ENCODE assay signal across 31 mouse cellular contexts in the genomic region with DNA sequence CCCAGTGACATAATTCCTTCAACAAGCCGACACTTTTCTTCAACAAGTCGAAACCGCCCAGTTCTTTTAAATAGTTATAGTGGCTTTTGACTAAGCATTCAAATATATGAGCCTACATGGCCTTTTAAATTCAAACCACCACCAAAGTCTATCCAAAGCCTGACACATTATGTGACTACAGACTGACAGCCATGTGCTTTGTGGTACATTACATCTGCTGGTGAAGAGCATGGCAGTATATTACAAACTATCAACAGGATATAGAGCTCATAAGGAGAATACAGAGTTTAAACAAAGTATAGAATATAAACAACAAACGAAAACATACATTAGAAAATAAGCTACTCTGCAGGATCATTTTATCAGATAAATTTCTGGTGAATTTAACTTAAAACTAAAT.
"Had no signal": no experiment of that assay in that cellular context is flagged by ENCODE, and none has a peak within 500 bp of the region (broad histone marks: within the 10 kb centered on the region; RNA-seq: fewer than 3 reads in every experiment).

No protein-coding gene starts in this region.

- H3K4me1 ChIP-seq: limb, embryonic 10.5 days; limb, embryonic 12.5 days; limb, embryonic 13.5 days; limb, embryonic 15.5 days; liver, embryonic 12.5 days; liver, embryonic 13.5 days; liver, embryonic 15.5 days; lung, embryonic 15.5 days; megakaryocyte, embryonic 14.5 days; midbrain, embryonic 10.5 days; midbrain, embryonic 12.5 days; midbrain, embryonic 13.5 days; midbrain, embryonic 15.5 days; neural tube, embryonic 12.5 days had no signal

- H3K9ac ChIP-seq: limb, embryonic 12.5 days; limb, embryonic 13.5 days; limb, embryonic 15.5 days; liver, embryonic 12.5 days; liver, embryonic 13.5 days; liver, embryonic 14.5 days; liver, embryonic 15.5 days; liver, postnatal 0 days; lung, embryonic 15.5 days; midbrain, embryonic 12.5 days; midbrain, embryonic 13.5 days; midbrain, embryonic 15.5 days; neural tube, embryonic 12.5 days had no signal

- H3K4me3 ChIP-seq: left cerebral cortex, adult 2 months; limb, embryonic 10.5 days; limb, embryonic 12.5 days; limb, embryonic 13.5 days; limb, embryonic 15.5 days; liver, embryonic 12.5 days; liver, embryonic 13.5 days; liver, embryonic 15.5 days; lung, embryonic 15.5 days; megakaryocyte, embryonic 14.5 days; midbrain, embryonic 10.5 days; midbrain, embryonic 12.5 days; midbrain, embryonic 13.5 days; midbrain, embryonic 15.5 days; myocyte; neural tube, embryonic 12.5 days had no signal

- ATAC-seq: liver, embryonic 12.5 days; liver, postnatal 0 days; lung, postnatal 0 days; midbrain, embryonic 13.5 days; midbrain, embryonic 15.5 days; midbrain, embryonic 16.5 days had no signal

- H3K27ac ChIP-seq: left cerebral cortex, adult 2 months; limb, embryonic 10.5 days; limb, embryonic 12.5 days; limb, embryonic 13.5 days; limb, embryonic 15.5 days; liver, embryonic 12.5 days; liver, embryonic 13.5 days; liver, embryonic 14.5 days; liver, embryonic 15.5 days; lung, embryonic 15.5 days; macrophage; midbrain, embryonic 10.5 days; midbrain, embryonic 12.5 days; midbrain, embryonic 13.5 days; midbrain, embryonic 15.5 days; neural tube, embryonic 12.5 days had no signal

- H3K4me2 ChIP-seq: limb, embryonic 12.5 days; limb, embryonic 13.5 days; limb, embryonic 15.5 days; liver, embryonic 11.5 days; liver, embryonic 12.5 days; liver, embryonic 13.5 days; liver, embryonic 15.5 days; lung, embryonic 15.5 days; midbrain, embryonic 11.5 days; midbrain, embryonic 12.5 days; midbrain, embryonic 13.5 days; midbrain, embryonic 15.5 days; neural tube, embryonic 12.5 days had no signal

- H3K36me3 ChIP-seq: limb, embryonic 10.5 days; limb, embryonic 12.5 days; limb, embryonic 13.5 days; limb, embryonic 15.5 days; liver, embryonic 12.5 days; liver, embryonic 13.5 days; liver, embryonic 15.5 days; lung, embryonic 15.5 days; midbrain, embryonic 10.5 days; midbrain, embryonic 12.5 days; midbrain, embryonic 13.5 days; midbrain, embryonic 15.5 days; neural tube, embryonic 12.5 days had no signal

- H3K27me3 ChIP-seq: limb, embryonic 12.5 days; limb, embryonic 13.5 days; limb, embryonic 15.5 days; liver, embryonic 12.5 days; liver, embryonic 13.5 days; liver, embryonic 15.5 days; lung, embryonic 15.5 days; megakaryocyte, embryonic 14.5 days; midbrain, embryonic 12.5 days; midbrain, embryonic 13.5 days; midbrain, embryonic 15.5 days; neural tube, embryonic 12.5 days had no signal

- DNase-seq: left cerebral cortex, postnatal 4 days; liver; liver, embryonic 13.5 days; liver, postnatal 0 days; lung, adult 18-20 months; lung, adult 2 months; lung, postnatal 10 days; lung, postnatal 14 days; lung, postnatal 4 days; midbrain, embryonic 14.5 days had no signal

- H3K9me3 ChIP-seq: limb, embryonic 10.5 days; limb, embryonic 12.5 days; limb, embryonic 13.5 days; limb, embryonic 15.5 days; liver, embryonic 12.5 days; liver, embryonic 13.5 days; liver, embryonic 15.5 days; lung, embryonic 15.5 days; megakaryocyte, embryonic 14.5 days; midbrain, embryonic 10.5 days; midbrain, embryonic 12.5 days; midbrain, embryonic 13.5 days; midbrain, embryonic 15.5 days; neural tube, embryonic 12.5 days had no signal
